Mouse (Mus musculus) retina, postnatal 1 day (tissue): ENCODE data around the gene Nrarp.

ENCODE experiments used
- DNase-seq: peaks from one replicate; pipeline ENCODE4 v3.0.0-alpha.2; 2012

The Nrarp gene

GRCm38 (mm10) chr2:25180478-25180903 is at the start of gene Nrarp:
Nrarp (plus strand) TSS chr2:25180758.
- DNase-seq = peak; percentile 98

GRCm38 (mm10) chr2:25131601-25132000 is 49.0 kb upstream of the Nrarp start:
- no peak for DNase-seq

GRCm38 (mm10) chr2:25137832-25138231 is 42.7 kb upstream of the Nrarp start:
- DNase-seq = no peak

- no peak for DNase-seq
These were observed 39.4 kb upstream of the Nrarp start for GRCm38 (mm10) chr2:25141185-25141584.

GRCm38 (mm10) chr2:25141921-25142320 is 38.6 kb upstream of the Nrarp start:
- no peak for DNase-seq

- no peak for DNase-seq
These were observed 35.2 kb upstream of the Nrarp start for GRCm38 (mm10) chr2:25145346-25145745.

- no peak for DNase-seq
These were observed 33.2 kb upstream of the Nrarp start for GRCm38 (mm10) chr2:25147398-25147797.

GRCm38 (mm10) chr2:25147892-25148291 is 32.7 kb upstream of the Nrarp start:
- DNase-seq = no peak

GRCm38 (mm10) chr2:25149643-25150042 is 30.9 kb upstream of the Nrarp start:
- DNase-seq = no peak

- DNase-seq = no peak
These were observed 29.1 kb upstream of the Nrarp start for GRCm38 (mm10) chr2:25151280-25151956.

- DNase-seq = no peak
These were observed 24.4 kb upstream of the Nrarp start for GRCm38 (mm10) chr2:25156177-25156576.

GRCm38 (mm10) chr2:25156990-25157389 is 23.6 kb upstream of the Nrarp start:
- DNase-seq = peak; percentile 39

- DNase-seq = peak; percentile 83
These were observed 22.9 kb upstream of the Nrarp start for GRCm38 (mm10) chr2:25157655-25158054.

GRCm38 (mm10) chr2:25167481-25167880 is 13.1 kb upstream of the Nrarp start:
- no peak for DNase-seq

- DNase-seq = peak; percentile 91
These were observed 12.5 kb upstream of the Nrarp start for GRCm38 (mm10) chr2:25167919-25168664.

- no peak for DNase-seq
These were observed 11.9 kb upstream of the Nrarp start for GRCm38 (mm10) chr2:25168665-25168978.

GRCm38 (mm10) chr2:25169778-25170177 is 10.8 kb upstream of the Nrarp start:
- peak; percentile 82 for DNase-seq

GRCm38 (mm10) chr2:25170326-25171100 is 10.0 kb upstream of the Nrarp start:
- DNase-seq = no peak

GRCm38 (mm10) chr2:25171101-25171768 is 9.3 kb upstream of the Nrarp start:
- DNase-seq = no peak

GRCm38 (mm10) chr2:25171769-25172153 is 8.8 kb upstream of the Nrarp start:
- DNase-seq = peak; percentile 44

GRCm38 (mm10) chr2:25172629-25173028 is 7.9 kb upstream of the Nrarp start:
- DNase-seq = no peak

GRCm38 (mm10) chr2:25173821-25174220 is 6.7 kb upstream of the Nrarp start:
- DNase-seq = no peak
